Mouse (Mus musculus): ENCODE measurements around the gene Nkx6-2. TPM values are rescaled to one million over a fixed set of nuclear protein-coding genes. Genes with fewer than 3 reads are reported as not detected.

Gene Nkx6-2
- 0.08 and 9.1 TPM in 2 replicates for polyA plus RNA-seq (2012; rRNA removed)

GRCm38 (mm10) chr7:139582595-139582994, at the start of gene Nkx6-2:
Gene Nkx6-2 (minus strand): TSS chr7:139582797.
- peaks cover 18% of the 10 kb centered on the region for H3K36me3 ChIP-seq (ENCODE audit: control insufficient read depth, insufficient read depth, low read length)
- H3K4me1 ChIP-seq (ENCODE audit: control insufficient read depth, insufficient read depth, insufficient read length, low read length) = peaks cover 13% of the 10 kb centered on the region
- TF ChIP-seq POLR2A (IDR thresholded peaks at IDR 0.05; ENCODE audit: low read depth, low read length) = no peak
- no peak for TF ChIP-seq CTCF (IDR thresholded peaks at IDR 0.05; ENCODE audit: extremely low read depth, insufficient read length, insufficient replicate concordance, low read depth, low read length)
- no peak within 1 kb of the TSS for H3K27ac ChIP-seq (ENCODE audit: insufficient read depth, low read depth, low read length)
- H3K4me3 ChIP-seq (ENCODE audit: low read depth, low read length) = peak within 1 kb of the TSS; percentile 50
- peaks cover 65% of the 10 kb centered on the region for H3K27me3 ChIP-seq (ENCODE audit: control insufficient read depth, insufficient read depth, low read length)
- 1% methylated on average over 56 of the region's 56 CpGs for WGBS

- no peak overlapping the region for H3K4me3 ChIP-seq (ENCODE audit: low read depth, low read length)
- TF ChIP-seq CTCF (IDR thresholded peaks at IDR 0.05; ENCODE audit: extremely low read depth, insufficient read length, insufficient replicate concordance, low read depth, low read length) (no peak), POLR2A (IDR thresholded peaks at IDR 0.05; ENCODE audit: low read depth, low read length) (no peak)
- H3K36me3 ChIP-seq (ENCODE audit: control insufficient read depth, insufficient read depth, low read length) = no peaks in the 10 kb centered on the region
- no peak overlapping the region for H3K27ac ChIP-seq (ENCODE audit: insufficient read depth, low read depth, low read length)
- H3K4me1 ChIP-seq (ENCODE audit: control insufficient read depth, insufficient read depth, insufficient read length, low read length) = no peaks in the 10 kb centered on the region
- 75% methylated on average over 9 of the region's 9 CpGs for WGBS
- H3K27me3 ChIP-seq (ENCODE audit: control insufficient read depth, insufficient read depth, low read length) = no peaks in the 10 kb centered on the region
Observed at GRCm38 (mm10) chr7:139625156-139625555, 42.6 kb upstream of the Nkx6-2 start.

GRCm38 (mm10) chr7:139622568-139622967, 40.0 kb upstream of the Nkx6-2 start:
- TF ChIP-seq CTCF (IDR thresholded peaks at IDR 0.05; ENCODE audit: extremely low read depth, insufficient read length, insufficient replicate concordance, low read depth, low read length) (no peak), POLR2A (IDR thresholded peaks at IDR 0.05; ENCODE audit: low read depth, low read length) (no peak)
- Histone ChIP-seq H3K4me3 (ENCODE audit: low read depth, low read length) (no peak overlapping the region), H3K27ac (ENCODE audit: insufficient read depth, low read depth, low read length) (no peak overlapping the region), H3K4me1 (ENCODE audit: control insufficient read depth, insufficient read depth, insufficient read length, low read length) (no peaks in the 10 kb centered on the region), H3K36me3 (ENCODE audit: control insufficient read depth, insufficient read depth, low read length) (no peaks in the 10 kb centered on the region), H3K27me3 (ENCODE audit: control insufficient read depth, insufficient read depth, low read length) (no peaks in the 10 kb centered on the region)
- 84% methylated on average over 13 of the region's 13 CpGs for WGBS

- TF ChIP-seq POLR2A (IDR thresholded peaks at IDR 0.05; ENCODE audit: low read depth, low read length) (no peak), CTCF (IDR thresholded peaks at IDR 0.05; ENCODE audit: extremely low read depth, insufficient read length, insufficient replicate concordance, low read depth, low read length) (peak; percentile 73; the same call in 1 of the 2 replicates)
- H3K4me3 ChIP-seq (ENCODE audit: low read depth, low read length) = no peak overlapping the region
- H3K27ac ChIP-seq (ENCODE audit: insufficient read depth, low read depth, low read length) = no peak overlapping the region
- 57% methylated on average over 12 of the region's 12 CpGs for WGBS
- no peaks in the 10 kb centered on the region for H3K27me3 ChIP-seq (ENCODE audit: control insufficient read depth, insufficient read depth, low read length)
- H3K4me1 ChIP-seq (ENCODE audit: control insufficient read depth, insufficient read depth, insufficient read length, low read length) = no peaks in the 10 kb centered on the region
- no peaks in the 10 kb centered on the region for H3K36me3 ChIP-seq (ENCODE audit: control insufficient read depth, insufficient read depth, low read length)
Observed at GRCm38 (mm10) chr7:139615767-139616766, 33.5 kb upstream of the Nkx6-2 start.

- Histone ChIP-seq H3K27me3 (ENCODE audit: control insufficient read depth, insufficient read depth, low read length) (no peaks in the 10 kb centered on the region), H3K36me3 (ENCODE audit: control insufficient read depth, insufficient read depth, low read length) (no peaks in the 10 kb centered on the region), H3K4me1 (ENCODE audit: control insufficient read depth, insufficient read depth, insufficient read length, low read length) (no peaks in the 10 kb centered on the region), H3K27ac (ENCODE audit: insufficient read depth, low read depth, low read length) (no peak overlapping the region), H3K4me3 (ENCODE audit: low read depth, low read length) (no peak overlapping the region)
- WGBS = 62% methylated on average over 2 of the region's 2 CpGs
- no peak for TF ChIP-seq POLR2A (IDR thresholded peaks at IDR 0.05; ENCODE audit: low read depth, low read length)
- TF ChIP-seq CTCF (IDR thresholded peaks at IDR 0.05; ENCODE audit: extremely low read depth, insufficient read length, insufficient replicate concordance, low read depth, low read length) = no peak
Observed at GRCm38 (mm10) chr7:139610328-139610727, 27.7 kb upstream of the Nkx6-2 start.

GRCm38 (mm10) chr7:139595862-139596261, 13.3 kb upstream of the Nkx6-2 start:
- WGBS = 58% methylated on average over 6 of the region's 6 CpGs
- no peaks in the 10 kb centered on the region; the same call in 1 of the 2 replicates for H3K27me3 ChIP-seq (ENCODE audit: control insufficient read depth, insufficient read depth, low read length)

GRCm38 (mm10) chr7:139595311-139595710, 12.7 kb upstream of the Nkx6-2 start:
- no peaks in the 10 kb centered on the region; the same call in 1 of the 2 replicates for H3K27me3 ChIP-seq (ENCODE audit: control insufficient read depth, insufficient read depth, low read length)
- TF ChIP-seq CTCF (IDR thresholded peaks at IDR 0.05; ENCODE audit: extremely low read depth, insufficient read length, insufficient replicate concordance, low read depth, low read length) (no peak), POLR2A (IDR thresholded peaks at IDR 0.05; ENCODE audit: low read depth, low read length) (no peak)
- no peaks in the 10 kb centered on the region for H3K4me1 ChIP-seq (ENCODE audit: control insufficient read depth, insufficient read depth, insufficient read length, low read length)
- WGBS = 61% methylated on average over 6 of the region's 6 CpGs
- H3K27ac ChIP-seq (ENCODE audit: insufficient read depth, low read depth, low read length) = no peak overlapping the region
- no peaks in the 10 kb centered on the region for H3K36me3 ChIP-seq (ENCODE audit: control insufficient read depth, insufficient read depth, low read length)
- no peak overlapping the region for H3K4me3 ChIP-seq (ENCODE audit: low read depth, low read length)

More at GRCm38 (mm10) chr7:139595862-139596261, 13.3 kb upstream of the Nkx6-2 start:
- no peaks in the 10 kb centered on the region for H3K4me1 ChIP-seq (ENCODE audit: control insufficient read depth, insufficient read depth, insufficient read length, low read length)
- no peaks in the 10 kb centered on the region for H3K36me3 ChIP-seq (ENCODE audit: control insufficient read depth, insufficient read depth, low read length)
- H3K4me3 ChIP-seq (ENCODE audit: low read depth, low read length) = no peak overlapping the region
- no peak overlapping the region for H3K27ac ChIP-seq (ENCODE audit: insufficient read depth, low read depth, low read length)
- TF ChIP-seq CTCF (IDR thresholded peaks at IDR 0.05; ENCODE audit: extremely low read depth, insufficient read length, insufficient replicate concordance, low read depth, low read length) = no peak
- no peak for TF ChIP-seq POLR2A (IDR thresholded peaks at IDR 0.05; ENCODE audit: low read depth, low read length)

All from small intestine, adult 2 months (tissue).